Mouse (Mus musculus) forebrain, embryonic 12.5 days (tissue): Measurements from ENCODE around the gene Prkd2. TPM values are rescaled to one million over a fixed set of nuclear protein-coding genes. Genes with fewer than 3 reads are reported as not detected.

Experiments
- ATAC-seq: fragments of 200-750 bp; cut with Nextera tagmentation; 2 replicates; pipeline ENCODE4 v1.8.0; 2017; ENCODE audit warnings: moderate TSS enrichment; ENCODE audit not compliant: low FRiP score
- H3K27ac ChIP-seq: fragments of 300-500 bp; sonication (generic); 2 replicates; pipeline ENCODE4 v1.5.1; 2016; ENCODE audit warnings: mild to moderate bottlenecking
- H3K27me3 ChIP-seq: fragments of 300-500 bp; sonication (generic); 2 replicates; pipeline ENCODE4 v1.6.1; 2016; ENCODE audit warnings: mild to moderate bottlenecking
- H3K36me3 ChIP-seq: fragments of 300-500 bp; sonication (generic); replicated peaks from 2 replicates; pipeline ENCODE4 v1.6.1; 2016; ENCODE audit warnings: mild to moderate bottlenecking
- H3K4me1 ChIP-seq: fragments of 300-500 bp; sonication (generic); 2 replicates; pipeline ENCODE4 v1.6.1; 2016
- H3K4me2 ChIP-seq: fragments of 300-500 bp; sonication (generic); 2 replicates; pipeline ENCODE4 v1.6.1; 2016; ENCODE audit warnings: mild to moderate bottlenecking, moderate library complexity
- H3K4me3 ChIP-seq: fragments of 300-500 bp; sonication (generic); replicated peaks from 2 replicates; pipeline ENCODE4 v1.5.1; 2016; ENCODE audit warnings: mild to moderate bottlenecking
- H3K9ac ChIP-seq: fragments of 300-500 bp; sonication (generic); 2 replicates; pipeline ENCODE4 v1.6.1; 2016; ENCODE audit warnings: mild to moderate bottlenecking
- H3K9me3 ChIP-seq: fragments of 300-500 bp; sonication (generic); 2 replicates; pipeline ENCODE4 v1.6.1; 2016
- WGBS: fragments of 180-500 bp; shearing (Covaris S2); methylation state at CpG from one replicate; pipeline ENCODE4 v1.1.7; 2016; 5-methylcytosine and 5-hydroxymethylcytosine counted together
- polyA plus RNA-seq: library from polyadenylated mRNA; unstranded; fragments of >200 nt; fragmentation: Nextera tagmentation; extraction: Ambion mirVana; gene quantifications from 2 replicates; pipeline ENCODE4 v1.2.1, GENCODE M21; 2016

The Prkd2 gene
- polyA plus RNA-seq, 1 experiment from 2014 or later = 10.9 TPM

DNA sequence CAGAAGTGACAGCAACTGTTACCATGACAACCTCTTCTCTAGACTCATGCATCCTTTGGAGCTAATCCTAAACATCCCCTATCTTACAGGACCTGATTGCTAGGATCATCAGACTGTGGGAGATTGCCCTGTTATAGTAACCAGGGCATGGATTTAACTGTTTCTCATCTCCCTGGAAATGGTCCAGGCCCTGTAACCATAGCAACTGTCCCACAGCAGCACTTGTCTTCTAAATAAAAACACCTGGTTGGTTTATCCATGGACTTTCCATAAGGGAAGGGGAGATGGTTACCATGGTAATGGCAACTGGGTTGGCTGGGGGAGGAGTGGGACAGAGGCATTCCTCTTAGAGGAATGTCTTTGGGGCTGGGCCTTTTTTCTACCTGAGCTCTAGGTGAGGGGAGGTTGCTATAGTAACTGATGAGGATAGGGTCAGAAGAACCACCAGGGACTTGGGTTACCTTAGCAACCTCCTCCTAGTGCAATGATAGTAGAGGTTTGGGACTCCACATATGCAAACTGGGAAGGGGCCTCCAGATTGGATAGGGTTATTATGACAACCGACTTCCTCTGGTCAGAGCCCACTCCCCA is 27.3 kb upstream of the Prkd2 start, which contains the start of gene Strn4:
Gene Strn4 (plus strand): TSS at position 539 of the 591 bp plus-strand sequence.
- H3K9me3 ChIP-seq = no peaks in the 10 kb centered on the region
- peak within 1 kb of the TSS; percentile 91 for H3K4me2 ChIP-seq
- peak within 1 kb of the TSS; percentile 96 for H3K4me3 ChIP-seq
- H3K27me3 ChIP-seq = peaks cover 32% of the 10 kb centered on the region
- peaks cover 4% of the 10 kb centered on the region; the same call in 1 of the 2 replicates for H3K36me3 ChIP-seq
- peak within 1 kb of the TSS; percentile 99 for H3K27ac ChIP-seq
- peak; percentile 74 for ATAC-seq
- H3K4me1 ChIP-seq = peaks cover 75% of the 10 kb centered on the region
- H3K9ac ChIP-seq = peak within 1 kb of the TSS; percentile 99
- WGBS = 0% methylated on average over 1 of the region's 1 CpGs

DNA sequence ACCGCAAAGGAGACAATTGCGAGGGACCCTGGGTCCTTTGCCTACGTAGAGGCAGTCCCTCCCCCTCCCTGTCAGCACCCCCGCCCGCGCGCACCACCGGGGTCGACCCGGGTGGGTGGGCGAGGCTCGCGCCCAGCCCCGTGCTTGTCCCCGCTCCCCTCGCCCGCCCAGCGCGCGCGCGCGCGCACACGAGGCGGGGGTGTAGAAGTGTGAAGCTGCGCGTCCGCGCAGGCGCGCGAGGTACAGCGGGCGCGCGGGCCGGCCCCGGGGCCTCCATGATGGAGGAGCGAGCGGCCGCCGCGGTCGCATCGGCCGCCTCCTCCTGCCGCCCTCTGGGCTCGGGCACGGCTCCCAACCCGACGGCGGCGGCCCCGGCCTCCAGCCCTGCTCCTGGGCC is 26.6 kb upstream of the Prkd2 start:
- peak; percentile 84 for ATAC-seq
- H3K27me3 ChIP-seq = peaks cover 26% of the 10 kb centered on the region
- no peaks in the 10 kb centered on the region for H3K9me3 ChIP-seq
- under 1% methylated on average over 45 of the region's 55 CpGs for WGBS
- peak overlapping the region; percentile 91 for H3K4me2 ChIP-seq
- peak overlapping the region; percentile 96 for H3K4me3 ChIP-seq
- H3K4me1 ChIP-seq = peaks cover 75% of the 10 kb centered on the region
- peak overlapping the region; percentile 99 for H3K27ac ChIP-seq
- H3K9ac ChIP-seq = peak overlapping the region; percentile 99
- H3K36me3 ChIP-seq = 0 out of 2 replicates have a peak, but pooled peaks cover 4% of the 10 kb centered on the region

DNA sequence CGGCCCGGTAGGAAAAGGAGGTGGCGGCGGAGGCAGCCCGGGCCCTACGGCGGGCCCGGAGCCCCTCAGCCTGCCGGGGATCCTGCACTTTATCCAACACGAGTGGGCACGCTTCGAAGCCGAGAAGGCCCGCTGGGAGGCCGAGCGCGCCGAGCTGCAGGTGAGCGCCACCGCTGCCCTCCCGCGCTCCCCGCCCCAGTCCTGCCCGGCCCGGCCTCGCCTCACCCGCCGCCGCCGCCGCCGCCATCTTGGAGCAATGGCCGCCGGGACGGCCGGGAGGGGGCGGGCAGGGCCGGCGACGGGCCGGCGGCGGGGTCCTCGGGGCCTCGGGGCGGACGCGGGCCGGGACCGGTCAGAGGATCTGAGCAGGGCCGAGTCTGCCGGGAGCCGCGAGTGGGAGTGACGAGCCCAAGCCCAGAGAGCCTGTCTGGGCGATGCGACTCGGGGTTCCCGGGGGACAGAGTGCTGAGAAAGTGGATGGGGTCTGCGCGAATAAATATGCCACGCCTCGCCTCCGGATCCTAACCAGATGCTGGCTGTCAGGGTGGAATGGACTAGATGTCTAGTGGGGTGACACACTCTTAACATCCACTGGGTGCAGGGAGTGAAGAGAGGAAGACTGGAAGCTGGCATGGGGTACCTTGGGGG is 26.1 kb upstream of the Prkd2 start, which contains the start of gene Fkrp:
Gene Fkrp (minus strand): TSS at position 258 of the 648 bp plus-strand sequence.
- H3K4me1 ChIP-seq = peaks cover 73% of the 10 kb centered on the region
- H3K9ac ChIP-seq = peak within 1 kb of the TSS; percentile 99
- H3K27ac ChIP-seq = peak within 1 kb of the TSS; percentile 99
- ATAC-seq = peak; percentile 71
- 0 out of 2 replicates have a peak, but pooled peaks cover 4% of the 10 kb centered on the region for H3K36me3 ChIP-seq
- peak within 1 kb of the TSS; percentile 96 for H3K4me3 ChIP-seq
- no peaks in the 10 kb centered on the region for H3K9me3 ChIP-seq
- peaks cover 21% of the 10 kb centered on the region for H3K27me3 ChIP-seq
- 0% methylated on average over 56 of the region's 64 CpGs for WGBS
- H3K4me2 ChIP-seq = peak within 1 kb of the TSS; percentile 91

DNA sequence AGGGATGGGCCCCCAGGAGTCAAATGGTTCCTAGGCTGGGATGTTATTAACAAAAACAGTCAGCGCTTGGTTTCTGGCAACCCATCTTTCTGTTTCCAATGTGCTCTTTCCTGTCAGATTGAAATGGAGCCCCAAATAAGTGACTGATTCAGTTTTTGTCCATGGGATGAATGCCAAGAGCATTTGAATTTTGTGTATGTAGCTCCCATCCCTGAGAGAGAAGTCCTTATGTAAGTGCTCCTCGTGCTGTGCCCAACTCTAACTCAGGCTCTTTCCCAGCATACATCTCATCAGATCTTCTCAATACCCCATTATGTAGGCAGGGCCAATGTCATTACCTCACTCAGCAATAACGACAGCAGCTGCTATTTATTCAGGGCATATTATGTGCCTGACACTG is 25.0 kb upstream of the Prkd2 start:
- Histone ChIP-seq H3K4me1 (peaks cover 70% of the 10 kb centered on the region), H3K4me2 (peak overlapping the region; percentile 91), H3K36me3 (peaks cover 9% of the 10 kb centered on the region), H3K27me3 (peaks cover 10% of the 10 kb centered on the region), H3K4me3 (peak overlapping the region; percentile 96), H3K9me3 (no peaks in the 10 kb centered on the region), H3K27ac (no peak overlapping the region), H3K9ac (peak overlapping the region; percentile 99)
- no peak for ATAC-seq
- WGBS = 43% methylated on average over 3 of the region's 3 CpGs

DNA sequence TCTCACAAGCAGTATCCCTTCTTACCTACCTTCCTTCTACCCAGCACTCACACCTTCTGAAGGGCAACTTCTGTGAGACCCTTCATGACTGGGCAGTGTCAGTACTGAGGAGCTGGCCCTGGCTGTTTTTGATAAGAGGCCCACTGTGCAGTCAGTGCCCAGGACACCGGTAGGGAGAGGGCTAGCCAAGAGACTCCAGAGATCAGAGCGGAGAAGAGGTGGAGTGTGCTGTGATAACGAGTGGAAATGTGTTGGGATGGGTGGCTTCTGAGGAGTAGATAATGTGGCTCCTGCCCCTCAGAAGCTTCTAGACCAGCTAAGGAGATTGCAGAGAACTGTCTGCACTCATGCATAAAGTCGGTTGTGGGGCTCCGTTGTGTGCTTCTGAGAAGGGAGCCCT is 22.9 kb upstream of the Prkd2 start:
- peaks cover 24% of the 10 kb centered on the region for H3K36me3 ChIP-seq
- H3K9ac ChIP-seq = 0 out of 2 replicates have a peak overlapping the region, but pooled peaks have one; percentile 4
- WGBS = 80% methylated on average over 5 of the region's 5 CpGs
- H3K4me1 ChIP-seq = peaks cover 60% of the 10 kb centered on the region
- no peak overlapping the region for H3K27ac ChIP-seq
- H3K4me3 ChIP-seq = no peak overlapping the region
- H3K4me2 ChIP-seq = no peak overlapping the region
- H3K27me3 ChIP-seq = no peaks in the 10 kb centered on the region
- ATAC-seq = no peak
- no peaks in the 10 kb centered on the region for H3K9me3 ChIP-seq

DNA sequence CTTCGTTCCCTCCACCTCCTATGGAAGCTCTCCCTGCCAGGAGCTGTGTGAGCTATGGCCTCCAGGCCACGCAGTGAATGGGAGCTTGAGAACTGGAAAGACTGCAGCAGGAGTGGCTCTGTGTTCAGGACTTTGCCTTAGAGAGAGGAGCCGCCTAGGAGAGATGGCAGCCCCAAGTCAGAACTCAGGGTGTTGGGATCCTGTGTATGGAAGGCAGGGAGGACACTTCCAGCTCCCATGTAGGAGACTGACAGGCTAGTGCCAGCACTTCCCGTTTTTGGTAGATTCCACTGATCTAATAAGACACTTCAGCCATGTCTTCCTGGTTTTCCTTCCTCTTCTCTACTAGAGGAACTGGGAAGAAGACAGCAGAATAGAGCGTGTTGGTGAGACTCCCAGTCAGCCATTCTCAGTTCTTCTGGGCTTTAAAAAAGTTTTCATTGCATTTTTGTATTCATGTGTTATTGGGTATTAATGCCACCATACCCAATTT is 22.4 kb upstream of the Prkd2 start:
- WGBS = 75% methylated on average over 5 of the region's 5 CpGs

DNA sequence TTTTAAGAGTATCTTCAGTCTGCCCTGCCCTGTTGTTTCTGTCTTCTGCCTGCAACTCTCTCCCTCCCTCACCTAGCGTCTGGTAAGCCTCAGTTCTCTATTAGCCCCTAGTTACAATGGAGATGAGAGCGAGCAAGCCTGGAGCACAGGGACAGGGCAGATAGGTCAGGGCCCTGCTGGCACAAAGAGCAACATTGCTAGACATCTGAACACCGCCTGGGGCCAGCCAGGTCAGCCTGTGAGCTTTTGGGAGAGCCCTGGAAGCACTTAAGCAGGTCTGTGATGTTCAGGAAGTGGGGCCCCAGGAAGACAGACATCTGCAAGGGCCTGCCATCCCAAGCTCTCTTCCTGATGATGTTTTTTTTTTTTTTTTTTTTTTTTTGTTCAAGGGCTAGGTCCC is 21.6 kb upstream of the Prkd2 start:
- H3K9me3 ChIP-seq = no peaks in the 10 kb centered on the region
- no peak overlapping the region for H3K9ac ChIP-seq
- no peak overlapping the region for H3K27ac ChIP-seq
- ATAC-seq = no peak
- H3K36me3 ChIP-seq = peaks cover 37% of the 10 kb centered on the region
- H3K4me2 ChIP-seq = no peak overlapping the region
- peaks cover 49% of the 10 kb centered on the region for H3K4me1 ChIP-seq
- no peaks in the 10 kb centered on the region for H3K27me3 ChIP-seq
- no peak overlapping the region for H3K4me3 ChIP-seq
- WGBS = 40% methylated on average over 3 of the region's 3 CpGs

More for the DNA sequence above, 22.4 kb upstream of the Prkd2 start:
- ATAC-seq = no peak
- no peak overlapping the region for H3K27ac ChIP-seq
- H3K4me1 ChIP-seq = peaks cover 55% of the 10 kb centered on the region
- H3K4me3 ChIP-seq = no peak overlapping the region
- no peaks in the 10 kb centered on the region for H3K27me3 ChIP-seq
- H3K9ac ChIP-seq = 0 out of 2 replicates have a peak overlapping the region, but pooled peaks have one; percentile 4
- H3K36me3 ChIP-seq = peaks cover 29% of the 10 kb centered on the region
- H3K4me2 ChIP-seq = no peak overlapping the region
- no peaks in the 10 kb centered on the region for H3K9me3 ChIP-seq

DNA sequence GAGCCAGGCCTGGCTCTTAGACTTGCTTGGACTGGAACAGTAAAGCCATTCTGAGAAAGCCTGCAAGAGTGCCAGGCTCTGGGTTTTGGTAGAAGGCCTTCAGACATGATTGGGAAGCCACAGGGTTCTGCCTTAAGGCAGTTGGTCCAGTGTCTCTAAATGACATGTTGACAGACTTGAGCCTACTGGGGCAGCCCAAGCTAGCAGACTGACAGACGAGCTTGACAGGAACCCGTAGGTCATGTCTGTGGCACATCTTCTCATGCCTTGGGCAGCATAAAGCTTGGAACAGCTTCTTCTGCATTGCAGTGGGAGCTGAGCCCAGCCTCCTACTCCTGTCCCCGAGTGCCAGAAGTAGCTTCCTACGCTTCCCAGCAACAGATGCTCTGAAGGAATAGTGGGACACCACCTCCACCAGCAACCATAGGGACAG is 21.0 kb upstream of the Prkd2 start:
- Histone ChIP-seq H3K4me1 (peaks cover 49% of the 10 kb centered on the region), H3K4me2 (no peak overlapping the region), H3K9ac (no peak overlapping the region), H3K4me3 (no peak overlapping the region), H3K36me3 (peaks cover 43% of the 10 kb centered on the region), H3K27me3 (no peaks in the 10 kb centered on the region), H3K27ac (no peak overlapping the region), H3K9me3 (no peaks in the 10 kb centered on the region)
- ATAC-seq = no peak
- WGBS = 91% methylated on average over 4 of the region's 4 CpGs

DNA sequence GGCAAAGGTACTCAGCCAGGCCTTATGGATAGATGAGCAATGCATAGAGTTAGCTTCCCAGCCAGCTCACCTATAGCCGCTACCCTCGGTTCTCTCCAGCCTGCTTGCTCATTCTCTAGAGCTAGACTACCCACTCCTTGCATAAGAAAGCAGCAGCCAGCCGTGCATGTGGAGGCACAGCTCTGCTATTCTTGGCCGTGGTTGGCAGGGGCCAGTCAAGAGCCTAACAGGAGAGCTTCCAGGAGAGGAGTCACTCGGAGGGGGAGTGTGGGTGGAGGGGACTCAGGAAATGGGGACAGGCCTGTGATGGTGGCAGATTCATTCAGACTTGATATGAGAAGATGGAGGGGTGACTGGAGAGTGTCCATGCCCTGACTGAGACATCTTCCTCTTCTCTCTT is 19.0 kb upstream of the Prkd2 start:
- no peak overlapping the region for H3K4me3 ChIP-seq
- H3K9ac ChIP-seq = no peak overlapping the region
- H3K27ac ChIP-seq = no peak overlapping the region
- H3K27me3 ChIP-seq = no peaks in the 10 kb centered on the region
- no peaks in the 10 kb centered on the region for H3K9me3 ChIP-seq
- no peak overlapping the region for H3K4me2 ChIP-seq
- 83% methylated on average over 5 of the region's 5 CpGs for WGBS
- peaks cover 32% of the 10 kb centered on the region for H3K4me1 ChIP-seq
- H3K36me3 ChIP-seq = peaks cover 63% of the 10 kb centered on the region
- no peak for ATAC-seq

DNA sequence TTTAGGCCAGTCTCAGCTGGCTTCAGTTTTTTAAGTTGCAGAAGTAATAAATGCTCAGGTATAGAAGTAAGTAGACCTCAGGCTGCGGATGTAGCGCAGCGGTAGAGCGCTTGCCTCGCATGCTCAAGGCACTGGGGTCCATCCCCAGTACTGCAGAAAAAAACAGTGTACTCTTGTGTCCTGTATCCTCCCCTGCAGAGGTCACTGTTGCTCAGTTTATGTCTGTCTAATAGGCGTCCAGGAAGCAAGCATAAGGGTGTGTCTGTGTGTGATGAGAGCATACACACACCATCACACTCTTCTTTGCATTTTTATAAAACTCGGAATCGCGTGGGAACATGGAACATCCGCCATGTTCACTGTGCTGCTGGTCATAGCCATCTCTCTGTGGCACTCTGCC is 16.9 kb upstream of the Prkd2 start:
- no peaks in the 10 kb centered on the region for H3K9me3 ChIP-seq
- ATAC-seq = no peak
- H3K27ac ChIP-seq = no peak overlapping the region
- peaks cover 84% of the 10 kb centered on the region for H3K36me3 ChIP-seq
- no peaks in the 10 kb centered on the region for H3K27me3 ChIP-seq
- WGBS = 84% methylated on average over 10 of the region's 10 CpGs
- H3K4me3 ChIP-seq = no peak overlapping the region
- no peak overlapping the region for H3K9ac ChIP-seq
- H3K4me2 ChIP-seq = no peak overlapping the region
- peaks cover 11% of the 10 kb centered on the region; the same call in 1 of the 2 replicates for H3K4me1 ChIP-seq

DNA sequence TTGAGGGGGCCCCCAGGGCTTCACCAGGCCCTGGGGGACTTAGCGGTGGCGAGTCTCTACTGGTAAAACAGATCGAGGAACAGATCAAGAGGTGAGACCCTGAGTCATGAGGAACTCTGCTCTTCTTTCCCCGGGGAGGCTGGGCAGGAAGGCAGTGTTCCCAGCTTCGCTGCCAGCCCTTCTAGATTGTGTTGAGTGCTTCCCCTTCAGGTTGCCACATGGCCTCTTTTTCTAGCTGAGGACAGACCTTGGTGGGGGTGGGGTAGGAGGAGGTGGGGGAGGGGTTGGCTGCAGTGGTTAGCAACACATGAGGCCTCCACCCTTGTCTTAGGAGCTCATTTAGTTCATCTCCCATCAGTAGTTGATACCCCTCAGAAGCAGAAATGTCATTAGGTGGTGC is 16.1 kb upstream of the Prkd2 start:
- ATAC-seq = no peak
- Histone ChIP-seq H3K9me3 (no peaks in the 10 kb centered on the region), H3K4me1 (0 out of 2 replicates have a peak, but pooled peaks cover 5% of the 10 kb centered on the region), H3K36me3 (peaks cover 92% of the 10 kb centered on the region), H3K27ac (no peak overlapping the region), H3K4me2 (no peak overlapping the region), H3K4me3 (no peak overlapping the region), H3K9ac (no peak overlapping the region), H3K27me3 (no peaks in the 10 kb centered on the region)
- 90% methylated on average over 5 of the region's 5 CpGs for WGBS

DNA sequence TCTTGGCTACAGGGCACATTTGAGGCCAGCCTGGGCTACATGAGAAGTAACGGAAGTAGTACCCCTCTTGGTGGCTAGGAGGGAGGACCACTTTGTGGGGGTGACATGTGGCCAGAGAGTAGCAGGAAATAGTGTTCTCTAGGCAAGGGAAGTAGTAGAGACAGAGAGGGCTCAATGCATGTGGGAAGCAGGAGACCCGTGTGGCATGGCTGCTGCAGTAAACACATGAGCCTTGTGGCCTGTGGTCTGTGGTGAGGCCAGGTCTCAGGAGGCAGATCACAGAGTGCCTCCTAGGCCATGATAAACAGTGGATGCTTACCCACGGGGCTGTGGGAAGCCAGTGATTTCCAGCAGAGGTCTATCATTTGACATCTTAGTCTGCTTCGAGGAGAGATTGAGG is 15.4 kb upstream of the Prkd2 start:
- H3K4me1 ChIP-seq = 0 out of 2 replicates have a peak, but pooled peaks cover 2% of the 10 kb centered on the region
- H3K9me3 ChIP-seq = no peaks in the 10 kb centered on the region
- peaks cover 98% of the 10 kb centered on the region for H3K36me3 ChIP-seq
- H3K4me2 ChIP-seq = no peak overlapping the region
- no peak for ATAC-seq
- H3K27me3 ChIP-seq = no peaks in the 10 kb centered on the region
- WGBS = 90% methylated on average over 4 of the region's 4 CpGs
- H3K4me3 ChIP-seq = no peak overlapping the region
- H3K27ac ChIP-seq = no peak overlapping the region
- no peak overlapping the region for H3K9ac ChIP-seq
